Mouse (Mus musculus): Measurements from ENCODE around the gene Lama2. TPM values are rescaled to one million over a fixed set of nuclear protein-coding genes. Genes with fewer than 3 reads are reported as not detected.

Lama2 gene
- polyA plus RNA-seq, 1 experiment, result not detected

DNA sequence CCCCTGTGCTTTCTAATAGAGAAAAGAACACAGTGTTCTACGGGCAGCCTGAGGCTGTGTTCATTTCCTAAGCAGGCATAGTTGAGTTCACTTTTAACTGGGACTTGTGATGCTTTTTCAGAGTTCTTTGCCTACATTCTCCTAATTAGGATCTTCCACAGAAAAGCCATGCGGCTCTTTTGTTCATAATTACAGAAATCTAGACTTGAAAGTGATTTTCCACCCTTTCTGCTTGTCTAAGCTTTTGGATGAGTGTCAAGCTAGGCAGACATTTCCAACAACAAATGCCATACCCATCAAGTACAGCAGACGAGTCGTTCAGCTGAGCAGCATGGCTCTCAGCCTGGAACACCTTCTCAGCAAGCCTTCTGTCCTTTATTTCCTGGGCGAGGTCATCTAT, 515.7 kb downstream of the Lama2 start:
- Histone ChIP-seq H3K36me3 (ENCODE audit: control insufficient read depth) (no peaks in the 10 kb centered on the region), H3K9me3 (ENCODE audit: control insufficient read depth, low read length) (no peaks in the 10 kb centered on the region), H3K4me3 (replicated peaks) (no peak overlapping the region), H3K27me3 (ENCODE audit: control insufficient read depth) (no peaks in the 10 kb centered on the region), H3K4me1 (ENCODE audit: control insufficient read depth) (no peaks in the 10 kb centered on the region)
- TF ChIP-seq GATA1 (IDR thresholded peaks at IDR 0.05; ENCODE audit: low read length) (no peak), TAL1 (IDR thresholded peaks at IDR 0.05; ENCODE audit: low read length) (no peak)

GRCm38 (mm10) chr10:27101800-27102353, 517.7 kb downstream of the Lama2 start:
- Histone ChIP-seq H3K4me3 (replicated peaks) (no peak overlapping the region), H3K36me3 (ENCODE audit: control insufficient read depth) (no peaks in the 10 kb centered on the region), H3K27me3 (ENCODE audit: control insufficient read depth) (no peaks in the 10 kb centered on the region), H3K9me3 (ENCODE audit: control insufficient read depth, low read length) (no peaks in the 10 kb centered on the region), H3K4me1 (ENCODE audit: control insufficient read depth) (no peaks in the 10 kb centered on the region)
- TF ChIP-seq GATA1 (IDR thresholded peaks at IDR 0.05; ENCODE audit: low read length) (no peak), TAL1 (IDR thresholded peaks at IDR 0.05; ENCODE audit: low read length) (no peak)

DNA sequence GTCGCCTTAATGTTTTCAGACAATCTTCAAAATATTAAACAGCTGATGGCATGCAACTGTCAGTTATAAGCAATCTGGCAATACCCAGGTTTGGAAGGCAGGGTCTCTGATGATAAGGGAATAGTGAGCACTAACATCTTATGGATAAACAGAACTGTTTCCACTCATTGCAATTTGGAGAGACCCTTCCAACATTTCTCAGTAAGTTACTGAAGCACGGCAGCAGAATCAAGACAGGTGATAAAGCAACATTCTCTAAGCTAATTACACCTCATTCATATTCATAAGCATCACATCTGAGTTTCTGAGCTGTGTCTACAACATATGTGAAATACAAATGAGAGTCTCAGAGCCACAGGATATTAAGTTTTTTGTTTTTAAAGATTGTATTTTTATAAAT, 542.4 kb downstream of the Lama2 start:
- no peak for TF ChIP-seq TAL1 (IDR thresholded peaks at IDR 0.05; ENCODE audit: low read length)
- Histone ChIP-seq H3K4me1 (ENCODE audit: control insufficient read depth) (no peaks in the 10 kb centered on the region), H3K36me3 (ENCODE audit: control insufficient read depth) (no peaks in the 10 kb centered on the region), H3K4me3 (replicated peaks) (no peak overlapping the region), H3K27me3 (ENCODE audit: control insufficient read depth) (no peaks in the 10 kb centered on the region), H3K9me3 (ENCODE audit: control insufficient read depth, low read length) (no peaks in the 10 kb centered on the region)

- TF ChIP-seq TAL1 (IDR thresholded peaks at IDR 0.05; ENCODE audit: low read length) (no peak), GATA1 (IDR thresholded peaks at IDR 0.05; ENCODE audit: low read length) (no peak)
- Histone ChIP-seq H3K4me3 (replicated peaks) (no peak overlapping the region), H3K4me1 (ENCODE audit: control insufficient read depth) (no peaks in the 10 kb centered on the region), H3K9me3 (ENCODE audit: control insufficient read depth, low read length) (no peaks in the 10 kb centered on the region), H3K27me3 (ENCODE audit: control insufficient read depth) (no peaks in the 10 kb centered on the region), H3K36me3 (ENCODE audit: control insufficient read depth) (no peaks in the 10 kb centered on the region)
These were observed 550.6 kb downstream of the Lama2 start for GRCm38 (mm10) chr10:27068794-27069435.

GRCm38 (mm10) chr10:27063671-27064070, 555.9 kb downstream of the Lama2 start:
- Histone ChIP-seq H3K27me3 (ENCODE audit: control insufficient read depth) (no peaks in the 10 kb centered on the region), H3K4me1 (ENCODE audit: control insufficient read depth) (no peaks in the 10 kb centered on the region), H3K36me3 (ENCODE audit: control insufficient read depth) (no peaks in the 10 kb centered on the region), H3K9me3 (ENCODE audit: control insufficient read depth, low read length) (no peaks in the 10 kb centered on the region), H3K4me3 (replicated peaks) (no peak overlapping the region)
- TF ChIP-seq TAL1 (IDR thresholded peaks at IDR 0.05; ENCODE audit: low read length), result no peak
- no peak for TF ChIP-seq GATA1 (IDR thresholded peaks at IDR 0.05; ENCODE audit: low read length)

DNA sequence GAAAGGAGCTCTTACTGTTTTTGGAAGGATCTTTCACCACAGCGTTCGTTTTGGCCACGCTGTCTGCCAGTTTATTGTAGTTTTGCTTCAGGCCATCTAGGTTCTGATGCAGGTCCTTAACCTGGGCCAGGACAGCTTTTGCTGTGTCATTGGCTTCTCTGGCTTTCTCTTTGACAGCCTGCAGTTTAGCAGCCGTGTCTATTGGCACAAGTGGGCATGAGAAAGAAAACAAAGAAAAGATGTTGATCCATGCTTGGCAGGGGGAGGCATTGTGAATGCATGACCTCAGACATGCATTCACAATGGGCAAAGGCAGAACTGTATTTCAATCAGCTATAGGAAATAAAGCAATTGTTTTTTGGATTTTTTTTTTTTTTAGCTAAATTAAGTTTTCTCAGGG, 565.1 kb downstream of the Lama2 start:
- H3K9me3 ChIP-seq (ENCODE audit: control insufficient read depth, low read length), result no peaks in the 10 kb centered on the region
- H3K36me3 ChIP-seq (ENCODE audit: control insufficient read depth), result no peaks in the 10 kb centered on the region
- H3K4me3 ChIP-seq (replicated peaks), result no peak overlapping the region
- no peaks in the 10 kb centered on the region for H3K4me1 ChIP-seq (ENCODE audit: control insufficient read depth)
- H3K27me3 ChIP-seq (ENCODE audit: control insufficient read depth), result no peaks in the 10 kb centered on the region
- TF ChIP-seq TAL1 (IDR thresholded peaks at IDR 0.05; ENCODE audit: low read length) (no peak), GATA1 (IDR thresholded peaks at IDR 0.05; ENCODE audit: low read length) (no peak)

DNA sequence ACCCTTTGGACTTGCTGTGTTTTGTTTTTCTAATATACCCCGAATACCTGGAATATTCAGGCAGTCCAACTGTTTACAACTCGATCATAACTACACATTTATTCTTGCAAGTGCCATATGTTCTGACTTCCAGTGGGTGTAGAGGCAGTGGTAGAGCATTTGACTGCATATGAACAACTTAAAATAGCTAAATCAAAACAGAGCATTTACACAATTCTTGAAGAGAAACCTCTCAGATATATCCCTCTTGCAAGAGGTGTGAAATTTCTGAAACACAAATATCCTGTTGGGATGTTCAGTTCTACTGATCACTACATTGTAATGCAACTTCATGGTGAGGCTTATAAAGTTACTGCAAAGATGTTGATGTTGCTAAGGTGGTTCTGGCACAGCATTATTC, 572.4 kb downstream of the Lama2 start:
- Histone ChIP-seq H3K36me3 (ENCODE audit: control insufficient read depth) (no peaks in the 10 kb centered on the region), H3K4me3 (replicated peaks) (no peak overlapping the region), H3K9me3 (ENCODE audit: control insufficient read depth, low read length) (no peaks in the 10 kb centered on the region), H3K27me3 (ENCODE audit: control insufficient read depth) (no peaks in the 10 kb centered on the region), H3K4me1 (ENCODE audit: control insufficient read depth) (no peaks in the 10 kb centered on the region)
- no peak for TF ChIP-seq GATA1 (IDR thresholded peaks at IDR 0.05; ENCODE audit: low read length)
- TF ChIP-seq TAL1 (IDR thresholded peaks at IDR 0.05; ENCODE audit: low read length), result no peak

DNA sequence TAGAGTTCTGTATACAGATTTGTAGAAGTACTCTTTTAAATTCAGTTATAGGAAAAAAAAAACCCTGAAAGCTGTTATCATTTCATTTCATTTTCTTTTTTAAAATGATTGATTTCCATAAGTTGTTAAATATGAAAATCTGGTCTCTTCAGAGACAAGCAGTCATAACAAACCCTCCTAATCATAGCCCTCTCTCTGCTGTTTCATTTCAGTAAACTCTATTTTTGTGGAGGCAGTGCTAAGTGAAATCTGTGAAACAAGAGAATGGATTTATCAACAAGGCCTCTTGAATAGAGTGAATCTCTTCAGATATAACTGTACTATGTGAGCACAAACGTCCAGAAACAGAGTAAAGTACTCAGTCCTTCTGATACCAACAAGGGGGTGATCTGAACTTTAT, 577.7 kb downstream of the Lama2 start:
- no peaks in the 10 kb centered on the region for H3K9me3 ChIP-seq (ENCODE audit: control insufficient read depth, low read length)
- H3K4me3 ChIP-seq (replicated peaks), result no peak overlapping the region
- H3K4me1 ChIP-seq (ENCODE audit: control insufficient read depth), result no peaks in the 10 kb centered on the region
- no peak for TF ChIP-seq TAL1 (IDR thresholded peaks at IDR 0.05; ENCODE audit: low read length)
- TF ChIP-seq GATA1 (IDR thresholded peaks at IDR 0.05; ENCODE audit: low read length), result no peak
- H3K27me3 ChIP-seq (ENCODE audit: control insufficient read depth), result no peaks in the 10 kb centered on the region
- H3K36me3 ChIP-seq (ENCODE audit: control insufficient read depth), result no peaks in the 10 kb centered on the region

DNA sequence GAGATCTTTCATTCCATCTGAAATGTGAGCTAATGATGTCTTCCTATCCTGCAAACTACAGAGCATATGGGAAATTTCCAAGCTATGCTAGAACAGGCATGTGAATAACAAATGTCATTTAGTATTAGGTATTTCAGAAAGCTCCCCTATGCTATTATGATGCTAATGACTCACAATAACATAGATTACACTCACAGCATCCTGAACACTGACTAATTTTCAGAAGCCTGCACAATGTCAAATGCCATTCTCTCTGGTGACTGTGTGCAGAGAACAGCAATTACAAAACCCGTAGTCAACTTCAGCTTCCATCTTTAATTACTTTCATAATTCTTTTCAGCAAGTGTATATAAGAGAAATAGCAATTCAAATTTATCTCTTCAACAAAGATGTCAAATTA, 596.9 kb downstream of the Lama2 start:
- Histone ChIP-seq H3K27me3 (ENCODE audit: control insufficient read depth) (no peaks in the 10 kb centered on the region), H3K36me3 (ENCODE audit: control insufficient read depth) (no peaks in the 10 kb centered on the region), H3K9me3 (ENCODE audit: control insufficient read depth, low read length) (no peaks in the 10 kb centered on the region), H3K4me3 (replicated peaks) (no peak overlapping the region), H3K4me1 (ENCODE audit: control insufficient read depth) (no peaks in the 10 kb centered on the region)
- no peak for TF ChIP-seq TAL1 (IDR thresholded peaks at IDR 0.05; ENCODE audit: low read length)
- TF ChIP-seq GATA1 (IDR thresholded peaks at IDR 0.05; ENCODE audit: low read length), result no peak
